Mouse (Mus musculus) G1E (cell line): ENCODE data around the gene S1pr4. TPM values are rescaled to one million over a fixed set of nuclear protein-coding genes. Genes with fewer than 3 reads are reported as not detected.

Source experiments
- ATAC-seq: 2 replicates; pipeline ENCODE4 v1.8.0; 2016; ENCODE audit warnings: mild to moderate bottlenecking; ENCODE audit not compliant: insufficient number of reproducible peaks, poor library complexity, low FRiP score, severe bottlenecking; ENCODE audit errors: extremely low read depth
- DNase-seq: peaks from one replicate; pipeline ENCODE4 v3.0.0; 2012; ENCODE audit warnings: low spot score
- H3K27me3 ChIP-seq: 2 replicates; pipeline ENCODE4 v1.6.1; 2012; ENCODE audit warnings: mild to moderate bottlenecking, low read length, inconsistent platforms; ENCODE audit not compliant: insufficient read depth
- H3K36me3 ChIP-seq: replicated peaks from 2 replicates; pipeline ENCODE3; 2012; ENCODE audit warnings: mild to moderate bottlenecking, inconsistent platforms
- H3K4me1 ChIP-seq: 2 replicates; pipeline ENCODE4 v1.6.1; 2012; ENCODE audit warnings: low read depth, low read length, inconsistent platforms, mixed read lengths; ENCODE audit not compliant: insufficient read depth
- H3K4me3 ChIP-seq: 2 replicates; pipeline ENCODE4 v1.5.1; 2012; ENCODE audit warnings: low read depth, mild to moderate bottlenecking, inconsistent platforms, low read length, moderate library complexity, mixed read lengths
- H3K9me3 ChIP-seq: replicated peaks from 2 replicates; pipeline ENCODE4 v1.6.1; 2012; ENCODE audit warnings: inconsistent platforms
- CTCF ChIP-seq: IDR thresholded peaks from 2 replicates; pipeline ENCODE4 v1.5.1; 2012; ENCODE audit warnings: low read depth, low read length, inconsistent platforms, mixed read lengths
- GATA1 ChIP-seq: IDR thresholded peaks from 2 replicates; pipeline ENCODE4 v1.6.1; 2012; ENCODE audit warnings: borderline replicate concordance, low read length, inconsistent platforms, mixed read lengths
- GATA2 ChIP-seq: IDR thresholded peaks from 2 replicates; pipeline ENCODE4 v1.6.1; 2012; ENCODE audit warnings: low read depth, low read length, inconsistent platforms, borderline replicate concordance
- POLR2AphosphoS5 ChIP-seq: IDR thresholded peaks from 2 replicates; pipeline ENCODE4 v1.6.1; 2012; ENCODE audit warnings: low read depth, low read length, inconsistent platforms; ENCODE audit not compliant: insufficient replicate concordance
- TAL1 ChIP-seq: conservative IDR thresholded peaks from 2 replicates; pipeline ENCODE4 v1.6.1; 2012; ENCODE audit warnings: low read depth, low read length, inconsistent platforms, mixed read lengths
- polyA plus RNA-seq: library from polyadenylated mRNA; stranded (reverse); fragments of >175 nt; gene quantifications from 2 replicates; pipeline ENCODE4 v1.2.3, GENCODE M21; 2012
- total RNA-seq, 2 experiments: library from RNA; stranded (forward) in 1 of 2; stranded (reverse) in 1 of 2; fragments of 200-1000 nt in 1 of 2; fragments of >200 nt in 1 of 2; fragmentation: Nextera tagmentation in 1 of 2; gene quantifications; 2 replicates each; pipeline ENCODE4 v1.2.3; 2014 to 2017

Gene S1pr4
- total and polyA plus RNA-seq, 3 experiments = 1.00 to 1.6 TPM; not detected in 1

DNA sequence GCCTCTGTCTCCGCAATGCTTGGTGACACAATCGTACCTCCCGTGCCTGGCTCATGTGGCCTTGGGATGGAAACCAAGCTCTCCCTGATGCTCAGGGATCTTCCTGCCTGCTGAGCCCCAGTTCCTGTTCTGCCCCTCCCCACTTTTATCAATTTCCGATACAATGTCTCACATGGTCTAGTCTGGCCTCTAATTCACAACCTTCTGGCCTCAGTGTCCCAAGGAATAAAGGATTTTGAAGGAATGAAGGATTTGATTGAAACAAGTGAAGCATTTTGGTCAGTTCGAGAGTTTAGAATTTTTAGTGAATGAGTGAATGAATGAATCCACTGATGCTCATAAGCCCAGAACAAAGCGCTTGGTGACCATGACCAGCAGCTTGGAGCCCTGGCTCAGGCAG lies 23.2 kb upstream of the S1pr4 start:
- Histone ChIP-seq H3K36me3 (peaks cover 44% of the 10 kb centered on the region), H3K9me3 (no peaks in the 10 kb centered on the region), H3K4me1 (peaks cover 78% of the 10 kb centered on the region), H3K27me3 (no peaks in the 10 kb centered on the region), H3K4me3 (peak overlapping the region; percentile 73)
- no peak for DNase-seq
- TF ChIP-seq CTCF = no peak
- no peak for TF ChIP-seq GATA1
- no peak for TF ChIP-seq POLR2AphosphoS5
- TF ChIP-seq GATA2 = no peak
- no peak for TF ChIP-seq TAL1
- no peak for ATAC-seq

DNA sequence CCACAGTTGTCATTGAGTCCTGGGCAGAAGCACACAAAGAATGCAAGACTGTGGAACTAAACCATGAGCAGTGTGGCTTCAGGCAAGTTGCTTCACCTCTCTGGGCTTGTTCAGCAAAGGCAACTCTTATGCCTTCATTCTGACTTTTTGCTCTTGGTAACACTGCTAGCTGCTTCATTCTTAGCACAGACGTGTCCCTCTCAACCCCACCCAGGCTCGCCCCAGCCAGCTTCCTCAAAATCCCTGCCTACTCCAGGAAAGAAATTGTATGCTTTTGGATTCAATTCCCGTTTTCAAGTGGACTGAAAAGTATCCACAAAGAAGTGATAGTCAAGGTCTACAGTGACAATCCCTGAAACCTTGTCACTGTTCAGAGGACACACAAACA lies 20.0 kb upstream of the S1pr4 start:
- Histone ChIP-seq H3K36me3 (peaks cover 47% of the 10 kb centered on the region), H3K4me1 (peaks cover 77% of the 10 kb centered on the region), H3K4me3 (no peak overlapping the region; the same call in 1 of the 2 replicates), H3K27me3 (no peaks in the 10 kb centered on the region), H3K9me3 (no peaks in the 10 kb centered on the region)
- TF ChIP-seq CTCF (no peak), GATA1 (no peak), TAL1 (no peak), GATA2 (no peak), POLR2AphosphoS5 (no peak)
- DNase-seq = no peak
- ATAC-seq = no peak

DNA sequence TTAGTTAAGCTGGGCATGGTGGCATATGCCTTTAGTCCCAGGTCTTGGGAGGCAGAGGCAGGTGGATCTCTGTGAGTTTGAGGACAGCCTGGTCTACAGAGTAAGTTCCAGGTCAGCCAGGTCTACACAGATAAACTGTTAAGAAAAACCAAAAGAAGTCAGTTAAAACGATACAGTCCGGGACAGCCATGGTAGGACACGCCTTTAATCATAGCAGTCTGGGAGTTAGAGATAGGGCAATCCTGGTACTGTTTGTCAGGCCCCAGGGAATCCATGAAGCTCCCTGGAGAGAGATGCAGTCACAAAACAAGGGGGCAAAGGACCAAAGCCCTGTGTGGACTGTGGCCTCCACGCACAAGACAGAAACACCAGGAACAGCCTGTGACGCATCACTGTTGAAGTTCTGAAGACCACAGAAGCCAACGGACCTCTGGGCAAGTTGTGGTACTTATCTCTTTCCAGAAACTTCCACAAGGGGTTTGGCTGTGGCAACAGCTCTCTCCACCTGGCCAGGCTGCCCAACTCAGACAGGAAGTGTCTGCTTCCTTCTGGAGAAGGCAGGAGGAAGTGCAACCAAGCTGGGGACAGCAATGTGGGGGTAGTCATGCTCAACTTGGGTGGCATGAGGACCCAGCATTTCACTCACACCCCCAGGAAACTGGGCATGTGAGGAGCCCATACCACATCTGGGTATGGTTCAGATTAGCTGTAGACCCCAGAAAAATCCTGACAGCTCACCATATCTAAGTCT lies 19.5 kb upstream of the S1pr4 start:
- Histone ChIP-seq H3K36me3 (peaks cover 53% of the 10 kb centered on the region), H3K27me3 (no peaks in the 10 kb centered on the region), H3K4me1 (peaks cover 71% of the 10 kb centered on the region), H3K9me3 (peaks cover 2% of the 10 kb centered on the region), H3K4me3 (peak overlapping the region; percentile 37; the same call in 1 of the 2 replicates)
- TF ChIP-seq CTCF (no peak), TAL1 (peak; percentile 47; the same call in 1 of the 2 replicates)
- peak; percentile 37 for ATAC-seq
- no peak for DNase-seq

- Histone ChIP-seq H3K4me1 (peaks cover 62% of the 10 kb centered on the region), H3K4me3 (peak overlapping the region; percentile 22; the same call in 1 of the 2 replicates), H3K27me3 (no peaks in the 10 kb centered on the region), H3K9me3 (peaks cover 10% of the 10 kb centered on the region), H3K36me3 (peaks cover 61% of the 10 kb centered on the region)
- DNase-seq = peak; percentile 47
- TF ChIP-seq CTCF (peak; percentile 56), TAL1 (no peak), GATA2 (no peak)
- 0 out of 2 replicates have a peak, but pooled peaks have one; percentile 40 for ATAC-seq
These were observed 18.6 kb upstream of the S1pr4 start for GRCm38 (mm10) chr10:81518546-81518945.

GRCm38 (mm10) chr10:81517227-81517626 lies 17.3 kb upstream of the S1pr4 start:
- TF ChIP-seq TAL1 (no peak), POLR2AphosphoS5 (no peak), GATA1 (no peak), GATA2 (no peak), CTCF (no peak)
- Histone ChIP-seq H3K9me3 (peaks cover 10% of the 10 kb centered on the region), H3K27me3 (no peaks in the 10 kb centered on the region), H3K4me1 (peaks cover 59% of the 10 kb centered on the region), H3K4me3 (peak overlapping the region; percentile 15; the same call in 1 of the 2 replicates), H3K36me3 (peaks cover 74% of the 10 kb centered on the region)
- no peak for DNase-seq
- ATAC-seq = no peak

GRCm38 (mm10) chr10:81513798-81514197 lies 13.9 kb upstream of the S1pr4 start:
- DNase-seq (no peak), ATAC-seq (no peak)
- TF ChIP-seq TAL1 = no peak
- no peak for TF ChIP-seq POLR2AphosphoS5
- TF ChIP-seq GATA2 = no peak
- no peak for TF ChIP-seq GATA1
- TF ChIP-seq CTCF = no peak
- H3K4me3 ChIP-seq = no peak overlapping the region
- peaks cover 57% of the 10 kb centered on the region for H3K4me1 ChIP-seq
- H3K27me3 ChIP-seq = no peaks in the 10 kb centered on the region
- peaks cover 82% of the 10 kb centered on the region for H3K36me3 ChIP-seq
- peaks cover 10% of the 10 kb centered on the region for H3K9me3 ChIP-seq
